Mouse (Mus musculus): Measurements from ENCODE around the gene Txlna. TPM values are rescaled to one million over a fixed set of nuclear protein-coding genes. Genes with fewer than 3 reads are reported as not detected.

The Txlna gene
- total and polyA plus RNA-seq, 3 experiments = 51.8 to 64.7 (median 52.2) TPM

GRCm38 (mm10) chr4:129661584-129661983, 20.7 kb upstream of the Txlna start:
- dilution Hi-C loops (cut with MboI; ENCODE audit: extremely low pct_ligation_motif_present, extremely low pct_unique_long_range_greater_than_20kb, low sequenced_read_pairs) (no loop called here), in situ Hi-C loops (cut with MboI; ENCODE audit: low pct_ligation_motif_present, low pct_unique_long_range_greater_than_20kb, low sequenced_read_pairs) (no loop called here)
- no peak overlapping the region for H3K9ac ChIP-seq (ENCODE audit: insufficient read depth, low read depth)
- no peak for DNase-seq (ENCODE audit: extremely low read depth)
- H3K79me2 ChIP-seq (replicated peaks; ENCODE audit: control insufficient read depth, extremely low read depth, insufficient read depth, poor library complexity, severe bottlenecking) = peaks cover 13% of the 10 kb centered on the region; the same call in 1 of the 2 replicates
- H3K4me1 ChIP-seq (ENCODE audit: control insufficient read depth in 1 of 2, insufficient read depth in 2 of 2) = no peaks in the 10 kb centered on the region
- no peaks in the 10 kb centered on the region for H3K9me3 ChIP-seq (replicated peaks; ENCODE audit: low read length)
- TF ChIP-seq MEF2A (IDR thresholded peaks at IDR 0.05; ENCODE audit: borderline replicate concordance, low read depth, low read length) (no peak), MAX (IDR thresholded peaks at IDR 0.05; ENCODE audit: low read length) (no peak), MYC (IDR thresholded peaks at IDR 0.05; ENCODE audit: low read depth, low read length) (no peak), POLR2AphosphoS2 (IDR thresholded peaks at IDR 0.05; ENCODE audit: low read depth, low read length) (no peak), NRF1 (IDR thresholded peaks at IDR 0.05; ENCODE audit: low read depth, low read length) (no peak), MAZ (IDR thresholded peaks at IDR 0.05; ENCODE audit: low read depth, low read length) (no peak)
- H3K27me3 ChIP-seq (replicated peaks) = no peaks in the 10 kb centered on the region
- H3K4me3 ChIP-seq (replicated peaks in 1 of 3; ENCODE audit: low read depth in 2 of 3, low read length in 2 of 3, poor library complexity in 1 of 3) = no peak overlapping the region
- no peak overlapping the region for H3K4me2 ChIP-seq (ENCODE audit: insufficient read depth, low read depth, poor library complexity, severe bottlenecking)
- H3K27ac ChIP-seq (ENCODE audit: insufficient read depth, low read depth) = no peak overlapping the region
- H3K36me3 ChIP-seq (replicated peaks in 1 of 2; ENCODE audit: control insufficient read depth in 1 of 2, insufficient read depth in 1 of 2, low read length in 1 of 2) = peaks cover 28 to 87% of the 10 kb centered on the region in 2 experiments

- Histone ChIP-seq H3K79me2 (replicated peaks; ENCODE audit: control insufficient read depth, extremely low read depth, insufficient read depth, poor library complexity, severe bottlenecking) (no peaks in the 10 kb centered on the region), H3K27ac (ENCODE audit: insufficient read depth, low read depth) (no peak overlapping the region), H3K4me2 (ENCODE audit: insufficient read depth, low read depth, poor library complexity, severe bottlenecking) (no peak overlapping the region), H3K4me3 (replicated peaks in 1 of 3; ENCODE audit: low read depth in 2 of 3, low read length in 2 of 3, poor library complexity in 1 of 3) (no peak overlapping the region), H3K36me3 (replicated peaks in 1 of 2; ENCODE audit: control insufficient read depth in 1 of 2, insufficient read depth in 1 of 2, low read length in 1 of 2) (peaks cover 72 to 92% of the 10 kb centered on the region in 2 experiments), H3K4me1 (ENCODE audit: control insufficient read depth in 1 of 2, insufficient read depth in 2 of 2) (no peaks in the 10 kb centered on the region), H3K9ac (ENCODE audit: insufficient read depth, low read depth) (no peak overlapping the region), H3K27me3 (replicated peaks) (no peaks in the 10 kb centered on the region), H3K9me3 (replicated peaks; ENCODE audit: low read length) (no peaks in the 10 kb centered on the region)
- no peak for TF ChIP-seq CHD1 (IDR thresholded peaks at IDR 0.05; ENCODE audit: low read depth, low read length)
- TF ChIP-seq POLR2A (IDR thresholded peaks at IDR 0.05; ENCODE audit: low read depth, low read length) = no peak
- no peak for TF ChIP-seq NELFE (IDR thresholded peaks at IDR 0.05; ENCODE audit: low read depth, low read length)
- TF ChIP-seq CTCF (conservative IDR thresholded peaks at IDR 0.05 in 1 of 2, IDR thresholded peaks at IDR 0.05 in 1 of 2; ENCODE audit: low read depth in 2 of 2, low read length in 2 of 2) = no peak
- no peak for TF ChIP-seq MAFK (IDR thresholded peaks at IDR 0.05; ENCODE audit: insufficient replicate concordance, low read length)
- no peak for TF ChIP-seq USF1 (IDR thresholded peaks at IDR 0.05; ENCODE audit: low read depth, low read length)
- no peak for TF ChIP-seq RCOR1 (conservative IDR thresholded peaks at IDR 0.05; ENCODE audit: low read depth, low read length)
- TF ChIP-seq ZKSCAN1 (IDR thresholded peaks at IDR 0.05; ENCODE audit: borderline replicate concordance, low read depth, low read length) = no peak
- TF ChIP-seq MYC (IDR thresholded peaks at IDR 0.05; ENCODE audit: low read depth, low read length) = no peak
- TF ChIP-seq E2F4 (IDR thresholded peaks at IDR 0.05; ENCODE audit: insufficient replicate concordance, low read depth, low read length) = no peak
- TF ChIP-seq RAD21 (IDR thresholded peaks at IDR 0.05; ENCODE audit: low read depth, low read length) = no peak
- TF ChIP-seq JUND (conservative IDR thresholded peaks at IDR 0.05; ENCODE audit: low read depth, low read length) = no peak
- TF ChIP-seq ZMIZ1 (IDR thresholded peaks at IDR 0.05; ENCODE audit: low read depth, low read length) = no peak
- TF ChIP-seq IRF4 (IDR thresholded peaks at IDR 0.05; ENCODE audit: low read depth, low read length) = no peak
- no peak for TF ChIP-seq KAT2A (IDR thresholded peaks at IDR 0.05; ENCODE audit: insufficient replicate concordance, low read length)
- no peak for TF ChIP-seq ZC3H11A (IDR thresholded peaks at IDR 0.05; ENCODE audit: low read depth, low read length)
- TF ChIP-seq SMC3 (IDR thresholded peaks at IDR 0.05; ENCODE audit: low read depth, low read length) = no peak
- no peak for TF ChIP-seq PAX5 (IDR thresholded peaks at IDR 0.05; ENCODE audit: low read length)
- no peak for DNase-seq (ENCODE audit: extremely low read depth)
- in situ Hi-C loops (cut with MboI; ENCODE audit: low pct_ligation_motif_present, low pct_unique_long_range_greater_than_20kb, low sequenced_read_pairs) (no loop called here), dilution Hi-C loops (cut with MboI; ENCODE audit: extremely low pct_ligation_motif_present, extremely low pct_unique_long_range_greater_than_20kb, low sequenced_read_pairs) (no loop called here)
These were observed 13.9 kb upstream of the Txlna start for GRCm38 (mm10) chr4:129654770-129655169.

All from CH12.LX (cell line).